Mouse (Mus musculus) spleen, adult 2 months (tissue): ENCODE results near the gene Nudt9. TPM values are rescaled to one million over a fixed set of nuclear protein-coding genes. Genes with fewer than 3 reads are reported as not detected.

Experiments
- DNase-seq, 2 experiments: peaks; one replicate each; pipeline versions ENCODE4 v3.0.0 to v3.0.0-alpha.2; 2012 to 2021; ENCODE audit warnings: low spot score in 2 of 2, low read depth in 1 of 2
- H3K27ac ChIP-seq: fragments of 200-500 bp; 2 replicates; pipeline ENCODE4 v1.5.1; 2012; ENCODE audit warnings: low read length, inconsistent platforms; ENCODE audit not compliant: insufficient read depth
- H3K27me3 ChIP-seq: fragments of 200-500 bp; 2 replicates; pipeline ENCODE4 v1.6.1; 2012; ENCODE audit warnings: mild to moderate bottlenecking, moderate library complexity, low read length, inconsistent platforms; ENCODE audit not compliant: control insufficient read depth, insufficient read depth
- H3K36me3 ChIP-seq: fragments of 200-500 bp; 2 replicates; pipeline ENCODE4 v1.6.1; 2012; ENCODE audit warnings: mild to moderate bottlenecking, low read length, inconsistent platforms; ENCODE audit not compliant: control insufficient read depth, insufficient read depth
- H3K4me1 ChIP-seq: fragments of 200-500 bp; 2 replicates; pipeline ENCODE4 v1.6.1; 2011; ENCODE audit warnings: inconsistent platforms; ENCODE audit not compliant: control insufficient read depth, insufficient read depth, insufficient read length
- H3K4me3 ChIP-seq: fragments of 200-500 bp; 2 replicates; pipeline ENCODE4 v1.5.1; 2011; ENCODE audit warnings: mild to moderate bottlenecking, inconsistent platforms; ENCODE audit not compliant: insufficient read depth, insufficient read length; ENCODE audit errors: extremely low read depth
- CTCF ChIP-seq: fragments of 200-500 bp; IDR thresholded peaks from 2 replicates; pipeline ENCODE4 v1.5.1; 2011; ENCODE audit warnings: mild to moderate bottlenecking, inconsistent platforms; ENCODE audit not compliant: insufficient read depth, insufficient read length, insufficient replicate concordance; ENCODE audit errors: extremely low read depth
- POLR2A ChIP-seq: fragments of 200-500 bp; IDR thresholded peaks from 2 replicates; pipeline ENCODE4 v1.6.1; 2011; ENCODE audit warnings: low read depth, low read length, inconsistent platforms
- WGBS: fragments of 180-500 bp; shearing (Covaris S2); methylation state at CpG from one replicate; pipeline ENCODE4 v1.1.7; 2018; 5-methylcytosine and 5-hydroxymethylcytosine counted together
- polyA plus RNA-seq: library from polyadenylated mRNA; depleted of rRNA; stranded (reverse); fragments of >200 nt; gene quantifications from 2 replicates; pipeline ENCODE4 v1.2.3, GENCODE M21; 2012

Nudt9 gene
- polyA plus RNA-seq, 1 experiment: 27.7 TPM

- Histone ChIP-seq H3K27ac (no peak overlapping the region), H3K36me3 (no peaks in the 10 kb centered on the region), H3K4me3 (no peak overlapping the region), H3K4me1 (no peaks in the 10 kb centered on the region), H3K27me3 (no peaks in the 10 kb centered on the region)
- 90% methylated on average over 2 of the region's 2 CpGs for WGBS
- DNase-seq: no peak
- TF ChIP-seq CTCF (no peak), POLR2A (no peak)
These were observed 58.0 kb downstream of the Nudt9 start for GRCm38 (mm10) chr5:104104111-104104510.

- Histone ChIP-seq H3K27ac (no peak overlapping the region), H3K27me3 (no peaks in the 10 kb centered on the region), H3K4me1 (no peaks in the 10 kb centered on the region), H3K36me3 (no peaks in the 10 kb centered on the region), H3K4me3 (no peak overlapping the region)
- no peak for DNase-seq
- 75% methylated on average over 11 of the region's 11 CpGs for WGBS
- TF ChIP-seq POLR2A: no peak
These were observed 62.2 kb downstream of the Nudt9 start for GRCm38 (mm10) chr5:104108127-104108875.

GRCm38 (mm10) chr5:104108879-104109369 lies 62.8 kb downstream of the Nudt9 start:
- no peak for DNase-seq
- Histone ChIP-seq H3K4me1 (no peaks in the 10 kb centered on the region), H3K4me3 (no peak overlapping the region), H3K36me3 (no peaks in the 10 kb centered on the region), H3K27me3 (no peaks in the 10 kb centered on the region), H3K27ac (no peak overlapping the region)
- 30% methylated on average over 18 of the region's 18 CpGs for WGBS
- TF ChIP-seq POLR2A (no peak), CTCF (no peak)

GRCm38 (mm10) chr5:104109516-104109915 lies 63.4 kb downstream of the Nudt9 start:
- no peaks in the 10 kb centered on the region for H3K27me3 ChIP-seq
- 72% methylated on average over 3 of the region's 3 CpGs for WGBS
- no peak for TF ChIP-seq CTCF
- no peak for TF ChIP-seq POLR2A
- H3K27ac ChIP-seq: no peak overlapping the region
- H3K4me3 ChIP-seq: no peak overlapping the region
- no peak for DNase-seq
- H3K4me1 ChIP-seq: no peaks in the 10 kb centered on the region
- no peaks in the 10 kb centered on the region for H3K36me3 ChIP-seq

- WGBS: 70% methylated on average over 9 of the region's 9 CpGs
- no peak for TF ChIP-seq POLR2A
- TF ChIP-seq CTCF: no peak
- Histone ChIP-seq H3K4me3 (no peak overlapping the region), H3K4me1 (no peaks in the 10 kb centered on the region), H3K27me3 (no peaks in the 10 kb centered on the region), H3K27ac (no peak overlapping the region), H3K36me3 (no peaks in the 10 kb centered on the region)
- no peak for DNase-seq
These were observed 64.2 kb downstream of the Nudt9 start for GRCm38 (mm10) chr5:104110171-104110920.

GRCm38 (mm10) chr5:104112016-104112415 lies 65.9 kb downstream of the Nudt9 start:
- Histone ChIP-seq H3K4me3 (no peak overlapping the region), H3K27ac (no peak overlapping the region), H3K36me3 (no peaks in the 10 kb centered on the region), H3K4me1 (no peaks in the 10 kb centered on the region), H3K27me3 (no peaks in the 10 kb centered on the region)
- DNase-seq: no peak
- WGBS: 17% methylated on average over 9 of the region's 9 CpGs
- no peak for TF ChIP-seq POLR2A
- no peak for TF ChIP-seq CTCF

- Histone ChIP-seq H3K36me3 (no peaks in the 10 kb centered on the region), H3K4me3 (no peak overlapping the region), H3K27me3 (no peaks in the 10 kb centered on the region), H3K4me1 (no peaks in the 10 kb centered on the region), H3K27ac (no peak overlapping the region)
- 10% methylated on average over 5 of the region's 5 CpGs for WGBS
- TF ChIP-seq CTCF: no peak
- TF ChIP-seq POLR2A: no peak
- no peak for DNase-seq
These were observed 66.4 kb downstream of the Nudt9 start for GRCm38 (mm10) chr5:104112511-104112910.
